29 mouse cellular contexts compared by ENCODE assay signal in the genomic region with DNA sequence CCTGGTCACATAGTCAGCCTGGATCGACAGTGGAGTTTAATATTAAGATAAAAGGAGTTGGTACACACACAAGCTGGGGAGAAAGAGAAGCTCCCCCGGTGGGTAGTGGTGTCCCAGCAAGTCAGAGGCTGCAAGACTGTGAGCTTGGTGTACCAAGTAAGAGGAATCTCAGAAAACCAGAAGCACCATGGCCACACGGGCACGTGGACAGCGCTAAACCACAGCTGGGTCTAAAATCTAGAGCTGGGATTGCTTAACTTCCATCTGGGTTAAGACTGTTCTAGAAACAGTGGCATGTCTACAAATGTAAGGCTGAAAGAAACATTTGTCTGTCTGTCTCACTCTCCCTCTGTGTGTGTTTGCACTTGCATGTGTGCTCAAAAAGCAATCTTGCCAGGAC. TPM values are rescaled to one million over a fixed set of nuclear protein-coding genes. Genes with fewer than 3 reads are reported as not detected.
"Had no signal": no experiment of that assay in that cellular context is flagged by ENCODE, and none has a peak within 500 bp of the region (broad histone marks: within the 10 kb centered on the region; RNA-seq: fewer than 3 reads in every experiment).

No protein-coding gene starts in this region.

- H3K9me3 ChIP-seq: neural tube, embryonic 12.5 days; neural tube, embryonic 15.5 days had no signal

- DNase-seq: kidney, adult 9 months; kidney, postnatal 25 days; layer of hippocampus, adult 9-11 months; liver, postnatal 0 days; lung, embryonic 14.5 days; midbrain, embryonic 14.5 days; right cerebral cortex, adult 18-20 months; right cerebral cortex, postnatal 14 days; right cerebral cortex, postnatal 4 days; thymus, adult 2 months; thymus, postnatal 14 days; thymus, postnatal 4 days had no signal

- H3K27me3 ChIP-seq: neural tube, embryonic 12.5 days had no signal

- H3K4me3 ChIP-seq: layer of hippocampus, adult 2 months; megakaryocyte, embryonic 14.5 days; neural tube, embryonic 12.5 days; neural tube, embryonic 15.5 days had no signal

- H3K27ac ChIP-seq: kidney, postnatal 0 days; layer of hippocampus, adult 2 months; liver, embryonic 14.5 days; macrophage; neural tube, embryonic 12.5 days; stomach, postnatal 0 days had no signal

- ATAC-seq: liver, postnatal 0 days; lung, postnatal 0 days had no signal

- H3K4me2 ChIP-seq: lung, embryonic 14.5 days; midbrain, embryonic 11.5 days; neural tube, embryonic 12.5 days; neural tube, embryonic 15.5 days had no signal

- H3K9ac ChIP-seq: liver, embryonic 14.5 days; liver, postnatal 0 days; lung, embryonic 14.5 days; neural tube, embryonic 15.5 days had no signal

- H3K36me3 ChIP-seq: neural tube, embryonic 12.5 days; neural tube, embryonic 15.5 days had no signal

RNA-seq across cellular contexts. Expression of a gene that starts 21.5 kb away (rescaled TPM):
- total RNA-seq: layer of hippocampus, adult 2 months; layer of hippocampus, postnatal 25 days; left cerebral cortex, adult 18-20 months; left cerebral cortex, postnatal 10 days; left cerebral cortex, postnatal 36 days; liver, adult 2 months had no signal
- polyA plus RNA-seq: large intestine, adult 2 months; liver, adult 2 months; liver, embryonic 14.5 days; liver, postnatal 0 days; lung, embryonic 14.5 days; lung, postnatal 0 days; macrophage; stomach, embryonic 14.5 days; stomach, postnatal 0 days; thymus, adult 2 months had no signal
